Mouse (Mus musculus): ENCODE measurements at regions not wholly inside any gene's neighbourhood (a gene's known extent, or its start where the extent isn't known, plus 50 kb on each side); places are given as distances from the start of the nearest gene placed in this dataset.

- no peak for DNase-seq (ENCODE audit: low spot score)
These were observed 523.7 kb downstream of the Tbc1d22a start for GRCm38 (mm10) chr15:86737945-86738344.

- DNase-seq (ENCODE audit: low spot score), result no peak
These were observed 524.1 kb downstream of the Tbc1d22a start for GRCm38 (mm10) chr15:86738356-86738755.

GRCm38 (mm10) chr15:86738776-86739175 is 524.5 kb downstream of the Tbc1d22a start:
- no peak for DNase-seq (ENCODE audit: low spot score)

- no peak for DNase-seq (ENCODE audit: low spot score)
These were observed 537.3 kb downstream of the Tbc1d22a start for GRCm38 (mm10) chr15:86751436-86752136.

- no peak for DNase-seq (ENCODE audit: low spot score)
These were observed 549.5 kb downstream of the Tbc1d22a start for GRCm38 (mm10) chr15:86763581-86764375.

- DNase-seq (ENCODE audit: low spot score), result no peak
These were observed 553.4 kb downstream of the Tbc1d22a start for GRCm38 (mm10) chr15:86767623-86768022.

GRCm38 (mm10) chr15:86773041-86773440 is 558.8 kb downstream of the Tbc1d22a start:
- no peak for DNase-seq (ENCODE audit: low spot score)

GRCm38 (mm10) chr15:86777998-86778397 is 563.7 kb downstream of the Tbc1d22a start:
- no peak for DNase-seq (ENCODE audit: low spot score)

- DNase-seq (ENCODE audit: low spot score), result no peak
These were observed 566.9 kb downstream of the Tbc1d22a start for GRCm38 (mm10) chr15:86781160-86781559.

GRCm38 (mm10) chr15:86794716-86795115 is 580.5 kb downstream of the Tbc1d22a start:
- DNase-seq (ENCODE audit: low spot score), result no peak

- DNase-seq (ENCODE audit: low spot score), result no peak
These were observed 584.4 kb downstream of the Tbc1d22a start for GRCm38 (mm10) chr15:86798474-86799178.

GRCm38 (mm10) chr15:86807296-86808080 is 593.2 kb downstream of the Tbc1d22a start:
- no peak for DNase-seq (ENCODE audit: low spot score)

- DNase-seq (ENCODE audit: low spot score), result no peak
These were observed 597.6 kb downstream of the Tbc1d22a start for GRCm38 (mm10) chr15:86811821-86812220.

GRCm38 (mm10) chr15:86814808-86815421 is 600.7 kb downstream of the Tbc1d22a start:
- DNase-seq (ENCODE audit: low spot score), result no peak

GRCm38 (mm10) chr15:86835996-86836395 is 621.7 kb downstream of the Tbc1d22a start:
- no peak for DNase-seq (ENCODE audit: low spot score)

GRCm38 (mm10) chr15:86852161-86852870 is 638.1 kb downstream of the Tbc1d22a start:
- no peak for DNase-seq (ENCODE audit: low spot score)

GRCm38 (mm10) chr15:86858356-86858906 is 644.2 kb downstream of the Tbc1d22a start:
- DNase-seq (ENCODE audit: low spot score), result no peak

GRCm38 (mm10) chr15:86875721-86876309 is 661.6 kb downstream of the Tbc1d22a start:
- DNase-seq (ENCODE audit: low spot score), result no peak

- no peak for DNase-seq (ENCODE audit: low spot score)
These were observed 647.1 kb upstream of the Fam19a5 start for GRCm38 (mm10) chr15:86896974-86897373.

- no peak for DNase-seq (ENCODE audit: low spot score)
These were observed 644.1 kb upstream of the Fam19a5 start for GRCm38 (mm10) chr15:86899961-86900360.
